Mouse (Mus musculus): Measurements from ENCODE around the gene Psma6.

DNA sequence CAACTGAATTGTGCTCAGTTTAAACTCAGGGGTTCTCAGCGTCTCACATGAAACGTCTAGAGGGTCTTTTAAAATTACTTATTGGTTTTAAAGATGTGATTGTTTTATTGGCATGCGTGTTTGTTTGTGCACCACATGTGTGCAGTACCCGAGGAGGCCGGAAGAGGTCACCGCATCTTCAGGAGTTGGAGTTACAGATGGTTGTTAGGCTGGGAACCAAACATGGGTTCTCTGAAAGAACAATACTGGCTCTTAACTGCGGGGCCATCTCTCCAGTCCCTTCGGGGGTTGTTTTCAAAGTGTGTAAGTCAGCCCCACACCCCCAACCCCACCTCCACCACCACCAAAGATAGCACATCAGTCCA is 48.9 kb downstream of the Psma6 start:
- 0 out of 2 replicates have a peak, but pooled peaks have one; percentile 21 for TF ChIP-seq CTCF (IDR thresholded peaks at IDR 0.05; ENCODE audit: low read depth, low read length)
- no peak for TF ChIP-seq POLR2A (IDR thresholded peaks at IDR 0.05; ENCODE audit: borderline replicate concordance, low read depth, low read length)
